Mouse (Mus musculus) C2C12 (cell line): ENCODE measurements at regions not wholly inside any gene's neighbourhood (a gene's known extent, or its start where the extent isn't known, plus 50 kb on each side); places are given as distances from the start of the nearest gene placed in this dataset.

ENCODE experiments used
- CEBPB ChIP-seq: IDR thresholded peaks from one replicate; pipeline ENCODE4 v1.6.1; 2011; ENCODE audit warnings: low read depth, mild to moderate bottlenecking, control low read depth, moderate library complexity
- CTCF ChIP-seq: IDR thresholded peaks from one replicate; pipeline ENCODE4 v1.5.1; 2011; ENCODE audit not compliant: control insufficient read depth, insufficient read depth, insufficient read length
- MAX ChIP-seq: IDR thresholded peaks from one replicate; pipeline ENCODE4 v1.6.1; 2011; ENCODE audit warnings: mild to moderate bottlenecking, control low read depth
- MYOD1 ChIP-seq: IDR thresholded peaks from one replicate; pipeline ENCODE4 v1.6.1; 2011; ENCODE audit warnings: low read depth; ENCODE audit not compliant: control insufficient read depth, insufficient read length
- MYOG ChIP-seq: IDR thresholded peaks from one replicate; pipeline ENCODE4 v1.6.1; 2011; ENCODE audit not compliant: control insufficient read depth, insufficient read length; ENCODE audit errors: extremely low read depth
- USF1 ChIP-seq: IDR thresholded peaks from one replicate; pipeline ENCODE4 v1.6.1; 2011; ENCODE audit warnings: low read depth, mild to moderate bottlenecking, control low read depth, moderate library complexity

DNA sequence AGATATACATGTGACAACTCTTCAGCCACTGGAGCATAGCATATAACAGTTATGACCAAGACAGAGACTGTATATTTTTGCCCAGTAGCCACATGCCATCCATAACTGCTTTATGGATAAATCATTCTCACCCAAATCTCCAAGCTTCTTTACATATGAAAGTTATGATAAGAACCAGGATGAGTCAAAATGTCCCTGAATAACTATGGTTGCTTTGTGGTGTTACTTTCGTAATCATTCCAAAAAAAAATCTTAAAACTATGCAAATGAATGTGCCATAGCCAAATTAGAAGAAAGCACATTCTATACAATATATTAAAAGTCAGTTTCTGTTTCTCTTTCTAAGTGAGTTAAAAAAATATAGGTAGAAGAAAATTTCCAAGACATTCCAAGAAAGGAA lies 605.2 kb upstream of the Tle4 start:
- no peak for TF ChIP-seq CTCF
- no peak for TF ChIP-seq CEBPB
- TF ChIP-seq USF1, result no peak
- no peak for TF ChIP-seq MYOD1
- TF ChIP-seq MYOG, result no peak
- no peak for TF ChIP-seq MAX
